Mouse (Mus musculus): ENCODE measurements around the gene Acad8. TPM values are rescaled to one million over a fixed set of nuclear protein-coding genes. Genes with fewer than 3 reads are reported as not detected.
A peak's percentile ranks its signal among the peaks of the same experiment; 100 is the strongest.

Gene Acad8
- total and polyA plus RNA-seq, 3 experiments: 13.7 to 24.7 (median 21.7) TPM

- in situ Hi-C loops (cut with MboI; ENCODE audit: low pct_ligation_motif_present, low pct_unique_long_range_greater_than_20kb, low sequenced_read_pairs) (no loop called here), dilution Hi-C loops (cut with MboI; ENCODE audit: extremely low pct_ligation_motif_present, extremely low pct_unique_long_range_greater_than_20kb, low sequenced_read_pairs) (no loop called here)
- TF ChIP-seq POLR2AphosphoS2 (IDR thresholded peaks at IDR 0.05; ENCODE audit: low read depth, low read length): 0 out of 2 replicates have a peak, but pooled peaks have one; percentile 42
- no peak for TF ChIP-seq ZKSCAN1 (IDR thresholded peaks at IDR 0.05; ENCODE audit: borderline replicate concordance, low read depth, low read length)
- TF ChIP-seq NRF1 (IDR thresholded peaks at IDR 0.05; ENCODE audit: low read depth, low read length): no peak
- no peak for TF ChIP-seq CHD1 (IDR thresholded peaks at IDR 0.05; ENCODE audit: low read depth, low read length)
Measured at GRCm38 (mm10) chr9:27009231-27009630, 9.9 kb upstream of the Acad8 start.

GRCm38 (mm10) chr9:27006866-27007265 lies 7.5 kb upstream of the Acad8 start:
- Histone ChIP-seq H3K4me1 (ENCODE audit: control insufficient read depth in 1 of 2, insufficient read depth in 2 of 2) (peaks cover 0 to under 1% of the 10 kb centered on the region in 2 experiments; a peak in 1 of 4 replicates), H3K9ac (ENCODE audit: insufficient read depth, low read depth) (no peak overlapping the region), H3K36me3 (replicated peaks in 1 of 2; ENCODE audit: control insufficient read depth in 1 of 2, insufficient read depth in 1 of 2, low read length in 1 of 2) (peaks cover 75 to 89% of the 10 kb centered on the region in 2 experiments), H3K4me2 (ENCODE audit: insufficient read depth, low read depth, poor library complexity, severe bottlenecking) (no peak overlapping the region), H3K27ac (ENCODE audit: insufficient read depth, low read depth) (no peak overlapping the region), H3K27me3 (replicated peaks) (no peaks in the 10 kb centered on the region), H3K9me3 (replicated peaks; ENCODE audit: low read length) (no peaks in the 10 kb centered on the region), H3K4me3 (replicated peaks in 1 of 3; ENCODE audit: low read depth in 2 of 3, low read length in 2 of 3, poor library complexity in 1 of 3) (no peak overlapping the region), H3K79me2 (replicated peaks; ENCODE audit: control insufficient read depth, extremely low read depth, insufficient read depth, poor library complexity, severe bottlenecking) (peaks cover under 1% of the 10 kb centered on the region; the same call in 1 of the 2 replicates)
- in situ Hi-C loops (cut with MboI; ENCODE audit: low pct_ligation_motif_present, low pct_unique_long_range_greater_than_20kb, low sequenced_read_pairs) (no loop called here), dilution Hi-C loops (cut with MboI; ENCODE audit: extremely low pct_ligation_motif_present, extremely low pct_unique_long_range_greater_than_20kb, low sequenced_read_pairs) (no loop called here)
- TF ChIP-seq RCOR1 (conservative IDR thresholded peaks at IDR 0.05; ENCODE audit: low read depth, low read length): no peak
- TF ChIP-seq ETS1 (conservative IDR thresholded peaks at IDR 0.05; ENCODE audit: low read depth, low read length): no peak
- no peak; the same call in 1 of the 2 replicates for TF ChIP-seq RAD21 (IDR thresholded peaks at IDR 0.05; ENCODE audit: low read depth, low read length)
- no peak for TF ChIP-seq ELF1 (IDR thresholded peaks at IDR 0.05; ENCODE audit: low read depth, low read length)
- no peak for TF ChIP-seq MXI1 (IDR thresholded peaks at IDR 0.05; ENCODE audit: low read depth, low read length)
- TF ChIP-seq SMC3 (IDR thresholded peaks at IDR 0.05; ENCODE audit: low read depth, low read length): no peak
- no peak for TF ChIP-seq PAX5 (IDR thresholded peaks at IDR 0.05; ENCODE audit: low read length)
- TF ChIP-seq TCF12 (IDR thresholded peaks at IDR 0.05; ENCODE audit: low read depth, low read length): no peak
- no peak for DNase-seq (ENCODE audit: extremely low read depth)

More at GRCm38 (mm10) chr9:27009231-27009630, 9.9 kb upstream of the Acad8 start:
- Histone ChIP-seq H3K9ac (ENCODE audit: insufficient read depth, low read depth) (no peak overlapping the region), H3K4me3 (replicated peaks in 1 of 3; ENCODE audit: low read depth in 2 of 3, low read length in 2 of 3, poor library complexity in 1 of 3) (no peak overlapping the region), H3K36me3 (replicated peaks in 1 of 2; ENCODE audit: control insufficient read depth in 1 of 2, insufficient read depth in 1 of 2, low read length in 1 of 2) (peaks cover 72 to 96% of the 10 kb centered on the region in 2 experiments), H3K27me3 (replicated peaks) (no peaks in the 10 kb centered on the region), H3K9me3 (replicated peaks; ENCODE audit: low read length) (no peaks in the 10 kb centered on the region), H3K4me1 (ENCODE audit: control insufficient read depth in 1 of 2, insufficient read depth in 2 of 2) (no peaks in the 10 kb centered on the region), H3K79me2 (replicated peaks; ENCODE audit: control insufficient read depth, extremely low read depth, insufficient read depth, poor library complexity, severe bottlenecking) (no peaks in the 10 kb centered on the region), H3K27ac (ENCODE audit: insufficient read depth, low read depth) (no peak overlapping the region), H3K4me2 (ENCODE audit: insufficient read depth, low read depth, poor library complexity, severe bottlenecking) (no peak overlapping the region)
- DNase-seq (ENCODE audit: extremely low read depth): no peak

GRCm38 (mm10) chr9:27005933-27006332 lies 6.6 kb upstream of the Acad8 start:
- H3K27me3 ChIP-seq (replicated peaks): no peaks in the 10 kb centered on the region
- H3K9me3 ChIP-seq (replicated peaks; ENCODE audit: low read length): no peaks in the 10 kb centered on the region
- peaks cover 0 to 10% of the 10 kb centered on the region in 2 experiments; a peak in 2 of 4 replicates for H3K4me1 ChIP-seq (ENCODE audit: control insufficient read depth in 1 of 2, insufficient read depth in 2 of 2)
- no peak overlapping the region for H3K9ac ChIP-seq (ENCODE audit: insufficient read depth, low read depth)
- dilution Hi-C loops (cut with MboI; ENCODE audit: extremely low pct_ligation_motif_present, extremely low pct_unique_long_range_greater_than_20kb, low sequenced_read_pairs): no loop called here
- DNase-seq (ENCODE audit: extremely low read depth): no peak
- TF ChIP-seq SIN3A (IDR thresholded peaks at IDR 0.05; ENCODE audit: low read length) (no peak), ZKSCAN1 (IDR thresholded peaks at IDR 0.05; ENCODE audit: borderline replicate concordance, low read depth, low read length) (no peak), CHD1 (IDR thresholded peaks at IDR 0.05; ENCODE audit: low read depth, low read length) (no peak), POLR2AphosphoS2 (IDR thresholded peaks at IDR 0.05; ENCODE audit: low read depth, low read length) (no peak), MAZ (IDR thresholded peaks at IDR 0.05; ENCODE audit: low read depth, low read length) (no peak), BHLHE40 (IDR thresholded peaks at IDR 0.05; ENCODE audit: low read depth, low read length) (no peak), CTCF (conservative IDR thresholded peaks at IDR 0.05 in 1 of 2, IDR thresholded peaks at IDR 0.05 in 1 of 2; ENCODE audit: low read depth in 2 of 2, low read length in 2 of 2) (no peak), TCF12 (IDR thresholded peaks at IDR 0.05; ENCODE audit: low read depth, low read length) (no peak), RAD21 (IDR thresholded peaks at IDR 0.05; ENCODE audit: low read depth, low read length) (no peak), MXI1 (IDR thresholded peaks at IDR 0.05; ENCODE audit: low read depth, low read length) (no peak), ELF1 (IDR thresholded peaks at IDR 0.05; ENCODE audit: low read depth, low read length) (no peak)
- H3K36me3 ChIP-seq (replicated peaks in 1 of 2; ENCODE audit: control insufficient read depth in 1 of 2, insufficient read depth in 1 of 2, low read length in 1 of 2): peaks cover 68 to 87% of the 10 kb centered on the region in 2 experiments
- H3K4me2 ChIP-seq (ENCODE audit: insufficient read depth, low read depth, poor library complexity, severe bottlenecking): no peak overlapping the region
- H3K79me2 ChIP-seq (replicated peaks; ENCODE audit: control insufficient read depth, extremely low read depth, insufficient read depth, poor library complexity, severe bottlenecking): peaks cover 10% of the 10 kb centered on the region
- H3K27ac ChIP-seq (ENCODE audit: insufficient read depth, low read depth): no peak overlapping the region
- H3K4me3 ChIP-seq (replicated peaks in 1 of 3; ENCODE audit: low read depth in 2 of 3, low read length in 2 of 3, poor library complexity in 1 of 3): no peak overlapping the region
- in situ Hi-C loops (cut with MboI; ENCODE audit: low pct_ligation_motif_present, low pct_unique_long_range_greater_than_20kb, low sequenced_read_pairs): no loop called here
